Mouse (Mus musculus): ENCODE results near the gene Carnmt1. TPM values are rescaled to one million over a fixed set of nuclear protein-coding genes. Genes with fewer than 3 reads are reported as not detected.
"Not testable (repeated sequence)": the region's sequence is repeated elsewhere in the genome, so short reads cannot be mapped to it uniquely, and the experiment has no call there.

The Carnmt1 gene
- polyA plus RNA-seq, 1 experiment: 5.4 TPM

DNA sequence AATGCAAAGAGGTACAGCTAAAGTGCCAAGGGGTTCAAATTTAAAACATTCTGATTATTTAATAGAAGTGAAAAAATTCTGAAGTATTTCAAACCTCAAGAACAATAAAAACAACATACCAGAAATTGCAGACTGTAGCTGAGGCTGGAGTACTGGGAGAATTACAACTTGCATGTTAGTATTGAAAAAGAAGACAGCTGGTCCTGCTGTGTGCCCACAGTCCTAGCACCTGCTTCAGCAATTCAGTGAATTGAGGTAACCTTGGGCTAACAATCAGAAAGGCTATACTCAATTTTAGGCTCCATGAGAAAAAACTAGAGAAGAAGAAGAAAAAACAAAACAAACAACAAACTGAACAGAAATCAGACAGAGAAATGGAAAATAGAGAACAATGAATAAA is 37.5 kb downstream of the Carnmt1 start:
- H3K79me2 ChIP-seq (ENCODE audit: control insufficient read depth, insufficient read depth): peaks cover under 1% of the 10 kb centered on the region
- H3K4me3 ChIP-seq (ENCODE audit: insufficient read depth, poor library complexity, severe bottlenecking): no peak overlapping the region
- no peaks in the 10 kb centered on the region for H3K36me3 ChIP-seq (ENCODE audit: control insufficient read depth, insufficient read depth)
- no peaks in the 10 kb centered on the region for H3K79me3 ChIP-seq (ENCODE audit: low read depth)
- TF ChIP-seq USF1 (IDR thresholded peaks at IDR 0.05; ENCODE audit: low read depth) (no peak), MYOG (IDR thresholded peaks at IDR 0.05; ENCODE audit: control insufficient read depth, extremely low read depth, insufficient read length) (no peak), MAX (IDR thresholded peaks at IDR 0.05) (no peak), CTCF (IDR thresholded peaks at IDR 0.05; ENCODE audit: control insufficient read depth, insufficient read depth, insufficient read length) (no peak), CEBPB (IDR thresholded peaks at IDR 0.05; ENCODE audit: low read depth) (no peak), FOSL1 (IDR thresholded peaks at IDR 0.05; ENCODE audit: insufficient read depth, low read length, poor library complexity, severe bottlenecking) (no peak), MYOD1 (IDR thresholded peaks at IDR 0.05; ENCODE audit: control insufficient read depth, insufficient read length, low read depth) (no peak)
- H3K27me3 ChIP-seq (ENCODE audit: control insufficient read depth, insufficient read depth, insufficient read length): no peaks in the 10 kb centered on the region
- H3ac ChIP-seq (ENCODE audit: control insufficient read depth, insufficient read length, low read depth): no peak overlapping the region

DNA sequence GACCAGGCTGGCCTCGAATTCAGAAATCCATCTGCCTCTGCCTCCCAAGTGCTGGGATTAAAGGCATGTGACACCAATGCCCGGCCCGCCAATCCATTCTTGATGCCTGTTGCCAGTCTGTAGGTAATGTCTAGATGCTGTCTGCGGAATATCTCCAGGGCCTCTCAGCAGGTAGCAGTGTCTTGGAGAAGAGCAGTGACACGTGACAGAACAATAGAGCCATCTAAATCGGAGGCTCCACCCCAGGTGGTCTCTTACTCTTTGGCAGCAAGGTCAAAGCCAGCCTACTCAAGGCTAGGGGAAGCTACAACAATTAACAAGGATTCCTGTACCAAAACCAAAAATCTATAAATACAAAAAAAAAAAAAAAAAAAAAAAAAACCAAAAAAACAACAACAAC is 40.3 kb downstream of the Carnmt1 start:
- no peaks in the 10 kb centered on the region for H3K27me3 ChIP-seq (ENCODE audit: control insufficient read depth, insufficient read depth, insufficient read length)
- no peaks in the 10 kb centered on the region for H3K36me3 ChIP-seq (ENCODE audit: control insufficient read depth, insufficient read depth)
- no peak overlapping the region for H3ac ChIP-seq (ENCODE audit: control insufficient read depth, insufficient read length, low read depth)
- peaks cover 29% of the 10 kb centered on the region for H3K79me2 ChIP-seq (ENCODE audit: control insufficient read depth, insufficient read depth)
- H3K4me3 ChIP-seq (ENCODE audit: insufficient read depth, poor library complexity, severe bottlenecking): no peak overlapping the region
- TF ChIP-seq MYOG (IDR thresholded peaks at IDR 0.05; ENCODE audit: control insufficient read depth, extremely low read depth, insufficient read length): no peak
- TF ChIP-seq FOSL1 (IDR thresholded peaks at IDR 0.05; ENCODE audit: insufficient read depth, low read length, poor library complexity, severe bottlenecking): no peak
- no peak for TF ChIP-seq MYOD1 (IDR thresholded peaks at IDR 0.05; ENCODE audit: control insufficient read depth, insufficient read length, low read depth)
- TF ChIP-seq USF1 (IDR thresholded peaks at IDR 0.05; ENCODE audit: low read depth): no peak
- no peak for TF ChIP-seq MAX (IDR thresholded peaks at IDR 0.05)
- no peak for TF ChIP-seq CTCF (IDR thresholded peaks at IDR 0.05; ENCODE audit: control insufficient read depth, insufficient read depth, insufficient read length)
- no peak for TF ChIP-seq CEBPB (IDR thresholded peaks at IDR 0.05; ENCODE audit: low read depth)
- peaks cover 26% of the 10 kb centered on the region for H3K79me3 ChIP-seq (ENCODE audit: low read depth)

- H3K4me3 ChIP-seq (ENCODE audit: insufficient read depth, poor library complexity, severe bottlenecking): no peak overlapping the region
- H3ac ChIP-seq (ENCODE audit: control insufficient read depth, insufficient read length, low read depth): no peak overlapping the region
- TF ChIP-seq MYOG (IDR thresholded peaks at IDR 0.05; ENCODE audit: control insufficient read depth, extremely low read depth, insufficient read length): no peak
- no peak for TF ChIP-seq USF1 (IDR thresholded peaks at IDR 0.05; ENCODE audit: low read depth)
- no peak for TF ChIP-seq CEBPB (IDR thresholded peaks at IDR 0.05; ENCODE audit: low read depth)
- TF ChIP-seq FOSL1 (IDR thresholded peaks at IDR 0.05; ENCODE audit: insufficient read depth, low read length, poor library complexity, severe bottlenecking): no peak
- no peak for TF ChIP-seq CTCF (IDR thresholded peaks at IDR 0.05; ENCODE audit: control insufficient read depth, insufficient read depth, insufficient read length)
- H3K36me3 ChIP-seq (ENCODE audit: control insufficient read depth, insufficient read depth): peaks cover under 1% of the 10 kb centered on the region
- no peaks in the 10 kb centered on the region for H3K27me3 ChIP-seq (ENCODE audit: control insufficient read depth, insufficient read depth, insufficient read length)
- peaks cover 31% of the 10 kb centered on the region for H3K79me3 ChIP-seq (ENCODE audit: low read depth)
- peaks cover 35% of the 10 kb centered on the region for H3K79me2 ChIP-seq (ENCODE audit: control insufficient read depth, insufficient read depth)
Observed at GRCm38 (mm10) chr19:18711589-18711988, 41.0 kb downstream of the Carnmt1 start.

DNA sequence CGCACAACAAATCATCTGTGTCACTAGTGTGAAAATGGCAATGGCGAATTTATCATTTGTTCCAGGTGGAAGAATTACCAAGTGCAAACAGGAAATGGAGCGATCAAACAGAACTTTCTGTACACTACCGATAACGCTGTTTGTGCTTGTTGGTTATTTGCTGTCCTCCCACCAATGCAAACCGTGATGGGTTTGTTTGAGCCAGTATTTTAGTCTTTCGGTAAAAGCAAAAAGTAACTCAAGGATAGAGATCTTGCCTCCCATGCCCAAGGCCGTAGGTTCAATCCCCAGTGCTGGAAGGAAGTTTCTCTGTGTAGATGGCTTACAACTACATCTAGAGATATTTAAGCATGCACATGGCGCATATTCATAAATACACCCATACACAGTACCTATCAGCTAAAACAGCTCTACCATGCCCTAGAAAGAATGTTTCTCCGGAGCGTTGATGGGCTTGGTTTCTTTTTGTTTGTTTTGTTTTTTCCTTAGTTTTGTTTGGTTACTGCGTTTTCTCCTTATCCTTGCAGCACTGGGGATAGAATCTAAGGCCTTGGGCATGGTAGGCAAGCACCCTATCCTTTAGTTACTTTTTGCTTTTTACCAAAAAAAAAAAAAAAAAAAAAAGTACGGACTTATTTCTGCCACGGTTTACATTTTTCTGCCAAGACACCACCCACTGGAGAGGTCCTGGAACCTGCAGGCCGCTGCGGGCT is 41.7 kb downstream of the Carnmt1 start:
- Histone ChIP-seq H3K79me2 (ENCODE audit: control insufficient read depth, insufficient read depth) (peaks cover 43% of the 10 kb centered on the region), H3K79me3 (ENCODE audit: low read depth) (peaks cover 39% of the 10 kb centered on the region), H3K27me3 (ENCODE audit: control insufficient read depth, insufficient read depth, insufficient read length) (no peaks in the 10 kb centered on the region), H3K4me3 (ENCODE audit: insufficient read depth, poor library complexity, severe bottlenecking) (peak overlapping the region; percentile 91), H3ac (ENCODE audit: control insufficient read depth, insufficient read length, low read depth) (peak overlapping the region; percentile 67), H3K36me3 (ENCODE audit: control insufficient read depth, insufficient read depth) (peaks cover 8% of the 10 kb centered on the region)
- TF ChIP-seq MYOG (IDR thresholded peaks at IDR 0.05; ENCODE audit: control insufficient read depth, extremely low read depth, insufficient read length) (no peak), MYOD1 (IDR thresholded peaks at IDR 0.05; ENCODE audit: control insufficient read depth, insufficient read length, low read depth) (no peak), MAX (IDR thresholded peaks at IDR 0.05) (no peak), CEBPB (IDR thresholded peaks at IDR 0.05; ENCODE audit: low read depth) (no peak), CTCF (IDR thresholded peaks at IDR 0.05; ENCODE audit: control insufficient read depth, insufficient read depth, insufficient read length) (no peak), FOSL1 (IDR thresholded peaks at IDR 0.05; ENCODE audit: insufficient read depth, low read length, poor library complexity, severe bottlenecking) (no peak), USF1 (IDR thresholded peaks at IDR 0.05; ENCODE audit: low read depth) (no peak)

GRCm38 (mm10) chr19:18712866-18713300 is 42.3 kb downstream of the Carnmt1 start, which contains the start of gene D030056L22Rik:
Gene D030056L22Rik (plus strand): TSS chr19:18713193.
- TF ChIP-seq MYOG (IDR thresholded peaks at IDR 0.05; ENCODE audit: control insufficient read depth, extremely low read depth, insufficient read length) (no peak), MYOD1 (IDR thresholded peaks at IDR 0.05; ENCODE audit: control insufficient read depth, insufficient read length, low read depth) (no peak), MAX (IDR thresholded peaks at IDR 0.05) (peak; percentile 59), CTCF (IDR thresholded peaks at IDR 0.05; ENCODE audit: control insufficient read depth, insufficient read depth, insufficient read length) (peak; percentile 64)
- Histone ChIP-seq H3K36me3 (ENCODE audit: control insufficient read depth, insufficient read depth) (peaks cover 13% of the 10 kb centered on the region), H3K79me3 (ENCODE audit: low read depth) (peaks cover 42% of the 10 kb centered on the region), H3K27me3 (ENCODE audit: control insufficient read depth, insufficient read depth, insufficient read length) (no peaks in the 10 kb centered on the region), H3K4me3 (ENCODE audit: insufficient read depth, poor library complexity, severe bottlenecking) (peak within 1 kb of the TSS; percentile 91), H3K79me2 (ENCODE audit: control insufficient read depth, insufficient read depth) (peaks cover 48% of the 10 kb centered on the region), H3ac (ENCODE audit: control insufficient read depth, insufficient read length, low read depth) (peak within 1 kb of the TSS; percentile 84)

DNA sequence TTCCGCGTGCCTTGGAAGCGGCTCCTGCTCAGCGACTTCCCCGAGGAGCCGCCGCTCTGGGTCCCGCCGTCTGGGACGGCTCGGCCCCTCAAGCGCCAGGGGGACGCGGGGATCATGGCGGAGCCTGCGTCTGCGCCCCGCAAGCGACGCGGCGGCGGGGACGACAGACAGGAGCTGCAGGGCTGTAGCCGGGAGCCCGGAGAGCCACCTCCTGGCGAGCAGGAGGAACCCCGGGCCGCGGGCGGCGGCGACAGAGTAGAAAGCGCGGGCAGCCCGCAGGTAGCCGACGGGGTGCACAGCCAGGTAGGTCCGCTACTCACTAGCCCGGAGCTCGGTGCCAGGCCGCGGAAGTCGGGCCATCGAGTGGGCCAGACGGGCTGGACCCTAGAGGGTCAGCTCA is 42.8 kb downstream of the Carnmt1 start:
- H3K79me3 ChIP-seq (ENCODE audit: low read depth): peaks cover 43% of the 10 kb centered on the region
- peaks cover 18% of the 10 kb centered on the region for H3K36me3 ChIP-seq (ENCODE audit: control insufficient read depth, insufficient read depth)
- H3K79me2 ChIP-seq (ENCODE audit: control insufficient read depth, insufficient read depth): peaks cover 52% of the 10 kb centered on the region
- H3K27me3 ChIP-seq (ENCODE audit: control insufficient read depth, insufficient read depth, insufficient read length): not testable (repeated sequence)
- peak overlapping the region; percentile 84 for H3ac ChIP-seq (ENCODE audit: control insufficient read depth, insufficient read length, low read depth)
- H3K4me3 ChIP-seq (ENCODE audit: insufficient read depth, poor library complexity, severe bottlenecking): peak overlapping the region; percentile 91
